Mouse (Mus musculus): ENCODE measurements around the gene Cyp46a1.

Gene Cyp46a1

DNA sequence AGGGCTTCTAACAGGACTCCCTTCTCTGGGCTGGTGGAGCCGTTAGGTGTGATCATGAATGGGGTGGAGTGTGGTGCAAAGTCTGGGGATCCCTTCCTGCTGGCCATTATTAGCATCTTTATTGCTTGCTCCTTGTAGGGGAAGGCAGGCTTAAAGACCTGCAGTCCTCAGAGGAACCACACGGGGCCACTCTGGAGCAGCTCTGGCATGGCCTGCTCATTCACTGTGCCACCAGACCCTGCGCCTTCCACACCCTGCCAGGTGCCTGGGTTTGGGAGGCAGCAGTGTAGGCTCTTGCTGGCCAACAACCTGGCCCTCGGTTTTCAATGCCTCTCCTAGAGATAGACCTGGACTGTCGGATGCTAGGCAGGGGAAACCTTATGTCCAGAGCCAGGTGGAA lies 29.6 kb downstream of the Cyp46a1 start:
- peak; percentile 78 for DNase-seq (ENCODE audit: low spot score)

GRCm38 (mm10) chr12:108365340-108365739 lies 31.2 kb downstream of the Cyp46a1 start:
- peak; percentile 61 for DNase-seq (ENCODE audit: low spot score)

- no peak for DNase-seq (ENCODE audit: low spot score)
Measured at GRCm38 (mm10) chr12:108365868-108366267, 31.7 kb downstream of the Cyp46a1 start.

GRCm38 (mm10) chr12:108367909-108368308 lies 33.7 kb downstream of the Cyp46a1 start:
- no peak for DNase-seq (ENCODE audit: low spot score)

GRCm38 (mm10) chr12:108368921-108369320 lies 34.7 kb downstream of the Cyp46a1 start:
- no peak for DNase-seq (ENCODE audit: low spot score)

DNA sequence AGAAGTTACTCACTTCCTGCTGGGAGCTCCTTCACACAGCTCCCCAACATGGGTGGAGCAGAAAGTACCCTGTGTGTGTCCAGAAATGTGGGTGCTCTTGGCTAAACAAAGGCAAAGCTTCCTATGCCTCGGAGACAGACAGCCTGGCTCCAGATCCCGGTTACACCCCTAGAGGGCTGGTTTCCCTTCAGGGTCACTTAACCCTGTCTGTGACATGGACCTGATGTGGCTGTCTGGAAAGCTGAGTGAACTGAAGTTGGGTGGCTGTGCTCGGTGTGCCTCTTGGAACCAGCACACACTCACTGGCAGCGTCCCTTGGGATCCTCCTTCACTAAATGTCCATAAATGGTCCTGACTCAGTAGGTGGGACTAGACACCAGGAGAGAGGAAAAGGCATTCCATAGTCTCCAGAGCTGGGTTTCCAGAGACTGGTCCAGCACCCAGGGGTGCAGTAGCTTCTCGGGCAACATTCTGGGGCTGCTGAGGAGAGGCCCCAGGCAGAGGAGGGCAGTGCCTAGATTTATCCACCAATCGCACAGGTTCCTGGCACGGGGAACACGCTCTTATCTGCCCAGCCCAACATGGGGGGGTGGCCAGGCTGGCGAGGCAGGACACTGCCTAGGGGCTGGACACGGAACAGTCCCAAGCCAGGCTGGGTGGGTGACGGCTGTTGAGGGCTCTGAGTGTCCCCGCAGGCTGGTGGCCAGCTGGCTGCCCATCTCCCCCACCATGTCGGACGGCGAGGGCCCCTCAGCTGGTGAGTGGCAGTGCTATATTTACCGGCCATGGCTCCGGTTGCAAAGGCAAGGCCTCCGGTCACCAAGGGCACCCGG lies 36.6 kb downstream of the Cyp46a1 start, which contains the start of gene Eml1:
Eml1 (plus strand) TSS at position 362 of the 833 bp plus-strand sequence.
- no peak for DNase-seq (ENCODE audit: low spot score)

DNA sequence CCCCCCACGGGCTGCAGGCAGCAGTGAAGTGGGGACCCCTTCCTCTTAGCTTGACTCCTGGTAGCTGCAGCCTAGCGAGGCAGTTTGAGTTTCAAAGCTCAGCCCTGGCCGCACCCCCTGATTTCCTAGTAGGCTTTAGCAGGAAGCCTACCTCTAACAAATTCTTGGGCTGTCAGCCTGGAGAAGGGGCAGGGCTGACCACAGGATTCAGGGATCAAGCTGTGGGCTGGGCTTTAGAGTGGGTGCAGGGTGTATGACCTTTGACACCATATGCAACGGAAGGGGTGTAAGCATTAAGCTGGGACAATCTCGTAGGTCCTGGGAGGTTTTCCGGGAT lies 37.2 kb downstream of the Cyp46a1 start:
- no peak for DNase-seq (ENCODE audit: low spot score)

DNA sequence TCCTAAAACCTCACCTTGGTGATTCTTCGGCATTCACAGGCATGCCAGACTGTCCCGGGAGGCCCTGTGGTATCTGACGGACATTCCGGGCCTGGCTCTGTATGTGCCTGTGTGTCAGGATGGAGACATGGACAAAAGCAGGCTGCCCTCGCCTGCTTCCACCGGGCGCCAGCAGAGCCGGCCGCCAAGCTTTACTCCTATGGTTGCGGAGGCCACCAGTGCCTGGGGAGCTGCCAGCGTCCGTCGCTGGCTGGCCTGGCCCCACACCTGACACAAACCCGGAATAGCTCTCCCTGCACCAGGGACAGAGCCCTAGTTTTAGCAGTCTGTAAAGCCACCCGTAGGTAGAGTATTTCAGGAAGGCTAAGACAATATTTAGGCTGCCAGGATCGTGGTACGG lies 38.1 kb downstream of the Cyp46a1 start:
- no peak for DNase-seq (ENCODE audit: low spot score)

GRCm38 (mm10) chr12:108373611-108374010 lies 39.4 kb downstream of the Cyp46a1 start:
- no peak for DNase-seq (ENCODE audit: low spot score)

- DNase-seq (ENCODE audit: low spot score), result no peak
Measured at GRCm38 (mm10) chr12:108374689-108375088, 40.5 kb downstream of the Cyp46a1 start.

GRCm38 (mm10) chr12:108378379-108379133 lies 44.4 kb downstream of the Cyp46a1 start:
- no peak for DNase-seq (ENCODE audit: low spot score)

DNA sequence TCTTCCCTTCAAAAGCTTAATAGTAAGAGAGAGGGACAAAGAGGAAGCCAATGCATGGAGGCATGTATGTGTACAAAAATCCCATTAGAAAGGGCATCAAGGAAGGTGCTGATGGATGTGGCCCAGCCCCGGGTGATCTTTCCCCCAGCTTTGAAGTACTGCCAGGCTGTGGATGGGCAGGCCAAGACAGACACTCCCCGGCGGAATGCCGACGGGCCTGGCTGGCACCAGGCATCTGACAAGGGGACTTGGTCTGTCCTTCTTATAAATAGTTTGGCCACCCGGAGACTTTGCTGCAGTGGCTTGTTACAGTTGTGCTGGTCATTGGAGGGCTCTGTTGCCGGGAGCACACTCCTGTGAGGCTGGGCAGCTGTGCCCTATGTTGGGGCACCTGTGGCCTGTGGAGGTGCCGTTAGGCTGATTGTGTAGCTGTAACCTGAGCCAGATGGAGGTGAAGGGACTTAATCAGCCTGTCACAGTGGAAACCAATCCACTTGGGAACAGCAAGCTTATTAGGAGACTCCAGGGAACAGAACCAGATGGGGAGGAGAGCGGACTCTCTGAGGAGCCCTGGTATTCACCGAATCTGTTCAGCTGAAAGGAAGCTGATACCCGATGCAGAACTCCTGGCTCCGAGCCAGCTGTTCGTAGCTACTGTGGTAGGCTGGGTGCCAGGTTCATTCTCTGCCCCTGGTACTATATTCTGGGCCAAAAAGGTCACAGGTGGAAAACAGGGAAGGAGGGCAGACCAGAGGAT lies 52.5 kb downstream of the Cyp46a1 start:
- DNase-seq (ENCODE audit: low spot score), result no peak

DNA sequence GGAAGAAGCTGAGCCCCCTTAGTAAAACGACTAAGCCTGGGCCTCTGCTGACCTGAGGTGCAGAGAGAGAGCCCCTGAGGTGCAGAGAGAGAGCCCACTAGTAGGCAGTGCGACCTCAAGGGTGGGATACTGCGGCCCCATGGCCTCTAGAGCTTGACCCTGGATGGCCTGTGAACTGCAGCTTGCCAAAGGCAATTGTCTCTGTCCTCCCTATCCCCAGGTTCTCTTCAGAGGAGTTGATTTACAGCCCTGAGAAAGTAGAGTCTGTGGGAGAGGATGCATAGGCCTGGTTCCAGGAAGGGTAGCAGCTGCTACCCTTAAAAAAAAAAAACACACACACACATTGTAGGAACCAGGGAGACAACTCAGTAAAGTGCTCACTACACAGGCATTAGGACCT lies 55.5 kb downstream of the Cyp46a1 start:
- no peak for DNase-seq (ENCODE audit: low spot score)

GRCm38 (mm10) chr12:108392254-108393044 lies 58.3 kb downstream of the Cyp46a1 start:
- no peak for DNase-seq (ENCODE audit: low spot score)

- no peak for DNase-seq (ENCODE audit: low spot score)
Measured at GRCm38 (mm10) chr12:108393082-108393481, 58.9 kb downstream of the Cyp46a1 start.

DNA sequence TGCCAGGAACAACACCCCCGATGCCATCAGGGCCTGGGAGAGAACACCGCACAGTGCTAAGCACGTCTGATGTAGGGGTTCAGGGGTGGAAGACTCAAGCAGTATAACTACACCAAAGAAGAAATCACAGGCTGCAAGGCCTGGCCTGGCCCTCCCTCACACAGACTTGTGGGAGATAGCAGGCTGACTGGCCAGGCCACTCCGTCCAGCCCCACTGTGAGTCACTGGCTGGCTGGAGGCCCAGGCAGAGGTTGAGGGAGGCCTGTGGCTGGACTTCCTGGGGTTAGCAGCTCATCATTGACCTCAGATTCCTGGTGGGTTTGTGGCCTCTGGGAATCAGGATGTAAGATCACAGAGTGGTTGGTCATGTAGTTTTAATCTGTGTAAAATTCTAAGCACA lies 59.5 kb downstream of the Cyp46a1 start:
- peak; percentile 84 for DNase-seq (ENCODE audit: low spot score)

GRCm38 (mm10) chr12:108394534-108395284 lies 60.5 kb downstream of the Cyp46a1 start:
- no peak for DNase-seq (ENCODE audit: low spot score)

DNA sequence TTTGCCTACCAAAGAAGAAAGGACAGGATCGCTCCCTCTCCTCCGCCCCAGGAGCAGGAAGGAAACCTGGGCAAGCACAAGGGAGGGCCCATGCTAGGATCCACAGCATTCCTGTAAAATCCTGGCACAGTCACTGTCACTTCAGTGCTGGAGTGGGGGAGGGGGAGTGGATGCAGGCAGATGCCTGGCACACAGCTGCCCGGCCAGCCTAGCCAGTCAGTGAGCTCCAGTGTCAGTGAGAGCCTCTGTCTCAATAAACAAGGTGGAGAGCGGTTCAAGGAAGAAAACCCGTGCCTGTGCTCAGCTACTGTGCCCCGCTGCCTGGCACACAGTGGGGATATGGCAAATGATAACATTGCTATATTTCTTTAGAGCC lies 61.1 kb downstream of the Cyp46a1 start:
- no peak for DNase-seq (ENCODE audit: low spot score)

- DNase-seq (ENCODE audit: low spot score), result no peak
Measured at GRCm38 (mm10) chr12:108396081-108396947, 62.1 kb downstream of the Cyp46a1 start.

DNA sequence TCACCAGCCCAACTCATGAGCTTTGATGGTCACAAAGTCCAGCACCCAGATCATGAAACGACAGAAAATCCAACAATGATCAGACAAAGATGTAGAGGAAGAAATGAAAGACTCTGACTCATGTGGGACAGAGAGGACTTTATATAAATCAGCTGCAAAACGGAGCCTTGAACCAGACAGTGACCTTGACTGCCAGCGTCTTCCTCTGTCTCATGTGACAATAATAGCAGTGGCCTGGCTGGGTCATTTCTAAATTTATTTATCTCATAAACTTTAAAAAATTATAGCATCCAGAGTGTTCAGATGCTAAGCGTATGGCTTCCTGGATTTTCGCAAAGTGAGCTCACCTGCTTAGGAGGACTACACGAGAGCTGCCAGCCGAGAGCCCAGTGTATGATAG lies 64.5 kb downstream of the Cyp46a1 start:
- no peak for DNase-seq (ENCODE audit: low spot score)
